9 mouse cellular contexts compared by ENCODE assay signal in genomic region chr19:5704163-5704800, GRCm38 (mm10). TPM values are rescaled to one million over a fixed set of nuclear protein-coding genes. Genes with fewer than 3 reads are reported as not detected.
A peak's percentile ranks its signal among the peaks of the same experiment; 100 is the strongest.
DNase-seq lines count a peak whose midpoint lies in the region; ATAC-seq and TF ChIP-seq lines count a peak whose summit lies in the region.
"Had no signal": no experiment of that assay in that cellular context is flagged by ENCODE, and none has a peak within 500 bp of the region (broad histone marks: within the 10 kb centered on the region; RNA-seq: fewer than 3 reads in every experiment).

Gene Kcnk7, plus strand, starts transcription at chr19:5704367.

- no peak for ATAC-seq in kidney, postnatal 0 days (replicated peaks; ENCODE audit: low FRiP score, low read depth)

- no peak for TF ChIP-seq CTCF in kidney, postnatal 0 days (IDR thresholded peaks at IDR 0.05; ENCODE audit: low read depth)
- no peak for TF ChIP-seq CTCF in kidney, adult 2 months (conservative IDR thresholded peaks at IDR 0.05; ENCODE audit: insufficient read depth, insufficient read length, low read depth, low read length)

- TF ChIP-seq POLR2A in kidney, adult 2 months (IDR thresholded peaks at IDR 0.05; ENCODE audit: low read depth, low read length): no peak

- H3K4me2 ChIP-seq in kidney, postnatal 0 days (ENCODE audit: low read length): no peak within 1 kb of the TSS

- no peaks in the 10 kb centered on the region for H3K9me3 ChIP-seq in kidney, postnatal 0 days (replicated peaks; ENCODE audit: low read length)
- no peaks in the 10 kb centered on the region for H3K9me3 ChIP-seq in embryonic facial prominence, embryonic 10.5 days

- no peak within 1 kb of the TSS for H3K4me3 ChIP-seq in kidney, postnatal 0 days (replicated peaks; ENCODE audit: low read depth, low read length)
- 0 out of 2 replicates have a peak within 1 kb of the TSS, but pooled peaks have one; percentile 5 for H3K4me3 ChIP-seq in embryonic facial prominence, embryonic 10.5 days
- H3K4me3 ChIP-seq in kidney, adult 2 months (ENCODE audit: insufficient read depth, low read depth, low read length): no peak within 1 kb of the TSS

- no peaks in the 10 kb centered on the region for H3K27me3 ChIP-seq in kidney, postnatal 0 days (ENCODE audit: insufficient read depth, low read length)
- H3K27me3 ChIP-seq in embryonic facial prominence, embryonic 10.5 days (replicated peaks; ENCODE audit: low read depth, poor library complexity, severe bottlenecking): no peaks in the 10 kb centered on the region
- H3K27me3 ChIP-seq in kidney, adult 2 months (replicated peaks; ENCODE audit: control insufficient read depth, insufficient read depth, low read length): no peaks in the 10 kb centered on the region

- no peak for DNase-seq in kidney, postnatal 0 days (ENCODE audit: low spot score)
- DNase-seq in kidney, postnatal 4 days: no peak
- DNase-seq in embryonic facial prominence, embryonic 10.5 days (ENCODE audit: low spot score): no peak
- DNase-seq in liver: peak; percentile 76
- peak; percentile 37 to 44 for DNase-seq in spleen, postnatal 36 days (ENCODE audit: low spot score in 2 of 2)
- DNase-seq in layer of hippocampus, adult 9-11 months: no peak
- no peak for DNase-seq in kidney, adult 2 months
- no peak for DNase-seq in gastrocnemius, postnatal 36 days

- H3K9ac ChIP-seq in kidney, postnatal 0 days (ENCODE audit: low read depth, low read length): no peak within 1 kb of the TSS

- H3K27ac ChIP-seq in kidney, postnatal 0 days: peak within 1 kb of the TSS; percentile 33
- H3K27ac ChIP-seq in embryonic facial prominence, embryonic 10.5 days (replicated peaks): no peak within 1 kb of the TSS
- H3K27ac ChIP-seq in kidney, adult 2 months (ENCODE audit: insufficient read depth, low read depth, low read length): no peak within 1 kb of the TSS

- H3K36me3 ChIP-seq in kidney, postnatal 0 days (ENCODE audit: insufficient read depth, low read length): peaks cover 34% of the 10 kb centered on the region
- H3K36me3 ChIP-seq in embryonic facial prominence, embryonic 10.5 days (replicated peaks): peaks cover 87% of the 10 kb centered on the region
- peaks cover 1% of the 10 kb centered on the region; the same call in 1 of the 2 replicates for H3K36me3 ChIP-seq in kidney, adult 2 months (ENCODE audit: control insufficient read depth, insufficient read depth, low read length)

- intact Hi-C loops in gastrocnemius, postnatal 36 days (cut with DNase I): no loop called here

- 71% methylated on average over 17 of the region's 17 CpGs for WGBS in kidney, postnatal 0 days
- WGBS in embryonic facial prominence, embryonic 10.5 days: 82% methylated on average over 17 of the region's 17 CpGs
- 71% methylated on average over 17 of the region's 17 CpGs for WGBS in kidney, adult 2 months

- 0 out of 2 replicates have a peak, but pooled peaks cover 6% of the 10 kb centered on the region for H3K4me1 ChIP-seq in kidney, postnatal 0 days (replicated peaks; ENCODE audit: insufficient read depth, low read length)
- H3K4me1 ChIP-seq in embryonic facial prominence, embryonic 10.5 days: peaks cover 7% of the 10 kb centered on the region
- H3K4me1 ChIP-seq in kidney, adult 2 months (ENCODE audit: control insufficient read depth, insufficient read depth, low read length): no peaks in the 10 kb centered on the region

RNA-seq across cellular contexts. Expression of gene Kcnk7, which starts in this region (rescaled TPM):
- polyA plus RNA-seq in kidney, postnatal 0 days (2015; fragmentation: Nextera tagmentation; extraction: Ambion mirVana): 0.32 and 0.33 TPM in 2 replicates
- polyA plus RNA-seq in embryonic facial prominence, embryonic 10.5 days (2016; fragmentation: Nextera tagmentation; extraction: Ambion mirVana): 0.19 and 0.23 TPM in 2 replicates
- polyA plus RNA-seq in kidney, adult 2 months (2012; rRNA removed): 0.08 and 0.13 TPM in 2 replicates
- not detected for total RNA-seq in gastrocnemius, postnatal 36 days (2021)
- polyA plus RNA-seq: brain, embryonic 14.5 days had no signal

Comparison
In these comparisons a context has a peak if more than half of its experiments do, and no peak if none do; other contexts are left out.
1. DNase-seq: peak in liver (single experiment) and spleen, postnatal 36 days (2 of 2); none in kidney, postnatal 0 days (single experiment), kidney, postnatal 4 days (0 of 2), embryonic facial prominence, embryonic 10.5 days (single experiment), layer of hippocampus, adult 9-11 months (single experiment), kidney, adult 2 months (single experiment) and gastrocnemius, postnatal 36 days (0 of 2).